In the genomic region with DNA sequence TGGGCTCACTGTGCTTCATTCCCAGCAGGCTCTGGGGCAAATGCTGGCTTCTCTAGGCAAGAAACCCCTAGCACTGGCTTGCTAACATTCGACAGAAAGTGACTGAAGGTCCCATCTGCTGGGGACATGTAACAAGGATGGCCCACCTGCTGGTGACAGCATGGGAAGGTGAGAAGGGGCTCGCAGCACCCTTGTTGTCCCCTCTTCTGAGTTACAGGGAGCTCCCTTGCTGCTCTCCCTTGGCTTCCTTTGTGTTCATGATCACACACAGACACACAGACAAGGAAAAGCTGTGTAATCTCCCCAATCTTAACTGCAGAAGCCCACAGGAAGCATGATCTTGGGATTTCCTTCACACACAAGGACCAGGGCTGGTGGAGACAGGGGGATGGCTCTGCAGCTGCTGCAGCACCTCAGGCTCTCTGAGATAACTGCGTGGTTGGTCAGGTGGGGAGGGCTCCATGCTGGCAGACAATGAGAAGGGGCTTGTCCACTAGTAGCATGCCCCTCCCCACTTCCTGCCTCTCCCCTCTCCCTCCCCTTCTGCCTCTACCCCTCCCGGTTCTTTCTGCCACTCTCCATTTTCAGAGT, we compare ENCODE assay signal across 9 mouse cellular contexts.
A peak's percentile ranks its signal among the peaks of the same experiment; 100 is the strongest.
DNase-seq lines count a peak whose midpoint lies in the region; ATAC-seq and TF ChIP-seq lines count a peak whose summit lies in the region.
"Had no signal": no experiment of that assay in that cellular context is flagged by ENCODE, and none has a peak within 500 bp of the region (broad histone marks: within the 10 kb centered on the region; RNA-seq: fewer than 3 reads in every experiment).

No protein-coding gene starts in this region.

- H3K27ac ChIP-seq in hindbrain, embryonic 10.5 days = peak overlapping the region; percentile 60
- no peak overlapping the region for H3K27ac ChIP-seq in hindbrain, postnatal 0 days
- H3K27ac ChIP-seq in cortical plate, adult 2 months (ENCODE audit: insufficient read depth, low read length) = 0 out of 2 replicates have a peak overlapping the region, but pooled peaks have one; percentile 21
- peak overlapping the region; percentile 90 for H3K27ac ChIP-seq in liver, embryonic 14.5 days
- H3K27ac ChIP-seq: limb, embryonic 15.5 days had no signal

- no peaks in the 10 kb centered on the region for H3K27me3 ChIP-seq in hindbrain, embryonic 10.5 days (ENCODE audit: insufficient read depth, poor library complexity, severe bottlenecking)
- no peaks in the 10 kb centered on the region for H3K27me3 ChIP-seq in hindbrain, postnatal 0 days (ENCODE audit: insufficient read depth, low read length)
- no peaks in the 10 kb centered on the region for H3K27me3 ChIP-seq in liver, embryonic 14.5 days (ENCODE audit: control insufficient read depth, insufficient read depth, low read length)
- H3K27me3 ChIP-seq: limb, embryonic 15.5 days had no signal

- peaks cover 20% of the 10 kb centered on the region for H3K4me1 ChIP-seq in hindbrain, embryonic 10.5 days (replicated peaks)
- no peaks in the 10 kb centered on the region for H3K4me1 ChIP-seq in hindbrain, postnatal 0 days (ENCODE audit: insufficient read depth, low read length)
- H3K4me1 ChIP-seq in cortical plate, adult 2 months (ENCODE audit: control insufficient read depth, insufficient read depth, low read length) = no peaks in the 10 kb centered on the region
- H3K4me1 ChIP-seq in liver, embryonic 14.5 days (replicated peaks; ENCODE audit: control insufficient read depth in 2 of 2, insufficient read depth in 2 of 2, low read length in 1 of 2) = peaks cover 28 to 34% of the 10 kb centered on the region in 2 experiments

- no peak overlapping the region for H3K9ac ChIP-seq in hindbrain, postnatal 0 days (replicated peaks; ENCODE audit: low read length)
- H3K9ac ChIP-seq in liver, embryonic 14.5 days (replicated peaks) = peak overlapping the region; percentile 53
- H3K9ac ChIP-seq: limb, embryonic 15.5 days had no signal

- TF ChIP-seq POLR2A in cortical plate, adult 2 months (IDR thresholded peaks at IDR 0.05; ENCODE audit: extremely low read depth, insufficient read depth, low read length) = no peak

- 36% methylated on average over 4 of the region's 4 CpGs for WGBS in hindbrain, embryonic 10.5 days
- 29% methylated on average over 4 of the region's 4 CpGs for WGBS in hindbrain, postnatal 0 days
- WGBS in liver, embryonic 14.5 days (ENCODE audit: insufficient replicate concordance) = 15% methylated on average over 4 of the region's 4 CpGs

- H3K9me3 ChIP-seq in hindbrain, embryonic 10.5 days = no peaks in the 10 kb centered on the region
- no peaks in the 10 kb centered on the region for H3K9me3 ChIP-seq in hindbrain, postnatal 0 days (ENCODE audit: low read length)
- no peaks in the 10 kb centered on the region for H3K9me3 ChIP-seq in liver, embryonic 14.5 days (ENCODE audit: control insufficient read depth, low read length)
- H3K9me3 ChIP-seq: limb, embryonic 15.5 days had no signal

- no peak overlapping the region for H3K4me3 ChIP-seq in hindbrain, embryonic 10.5 days
- no peak overlapping the region for H3K4me3 ChIP-seq in hindbrain, postnatal 0 days (ENCODE audit: low read length)
- H3K4me3 ChIP-seq in cortical plate, adult 2 months (ENCODE audit: insufficient read depth, low read length) = no peak overlapping the region
- peak overlapping the region in 1 of 2 experiments; percentile 3; a peak in 2 of 4 replicates for H3K4me3 ChIP-seq in liver, embryonic 14.5 days (ENCODE audit: insufficient read depth in 1 of 2, low read depth in 2 of 2, low read length in 2 of 2)
- H3K4me3 ChIP-seq: limb, embryonic 15.5 days had no signal

- DNase-seq in hindbrain, embryonic 10.5 days (ENCODE audit: low spot score) = no peak
- DNase-seq in hindbrain, postnatal 0 days (ENCODE audit: low spot score) = no peak
- DNase-seq in CD4-positive, CD25-positive, alpha-beta regulatory T cell, adult 2 months (ENCODE audit: low read depth, low spot score) = peak; percentile 40
- DNase-seq in liver, embryonic 14.5 days (ENCODE audit: low read depth in 3 of 3, low spot score in 3 of 3) = no peak
- no peak for DNase-seq in right cerebral cortex, adult 18-20 months
- no peak for DNase-seq in gastrocnemius, postnatal 10 days
- DNase-seq in layer of hippocampus, adult 8-10 months (ENCODE audit: low spot score in 2 of 2) = no peak

- no peak for ATAC-seq in hindbrain, postnatal 0 days
- ATAC-seq in liver, embryonic 14.5 days (ENCODE audit: insufficient read depth) = peak; percentile 42

- no peak overlapping the region for H3K4me2 ChIP-seq in hindbrain, postnatal 0 days (ENCODE audit: low read depth, low read length)
- peak overlapping the region; percentile 54 for H3K4me2 ChIP-seq in liver, embryonic 14.5 days (ENCODE audit: low read depth)
- H3K4me2 ChIP-seq: limb, embryonic 15.5 days had no signal

- no peak for TF ChIP-seq EP300 in liver, embryonic 14.5 days (IDR thresholded peaks at IDR 0.05; ENCODE audit: low read depth)

- TF ChIP-seq CTCF in hindbrain, postnatal 0 days (IDR thresholded peaks at IDR 0.05; ENCODE audit: low read depth) = no peak
- no peak for TF ChIP-seq CTCF in cortical plate, adult 2 months (IDR thresholded peaks at IDR 0.05; ENCODE audit: extremely low read depth, insufficient read depth, low read length)
- no peak for TF ChIP-seq CTCF in liver, embryonic 14.5 days (IDR thresholded peaks at IDR 0.05; ENCODE audit: low read depth)

- H3K36me3 ChIP-seq in hindbrain, embryonic 10.5 days = no peaks in the 10 kb centered on the region
- no peaks in the 10 kb centered on the region for H3K36me3 ChIP-seq in hindbrain, postnatal 0 days (ENCODE audit: insufficient read depth, low read length)
- no peaks in the 10 kb centered on the region for H3K36me3 ChIP-seq in liver, embryonic 14.5 days (replicated peaks; ENCODE audit: control insufficient read depth, insufficient read depth, low read depth)
- H3K36me3 ChIP-seq: limb, embryonic 15.5 days had no signal
